Mouse (Mus musculus) cerebellum, postnatal 25 days (tissue): ENCODE measurements around the gene Dus2.
"Not testable (repeated sequence)": the region's sequence is repeated elsewhere in the genome, so short reads cannot be mapped to it uniquely, and the experiment has no call there.

Experiments
- DNase-seq, 2 experiments: peaks; one replicate each; pipeline ENCODE4 v3.0.0; 2021; ENCODE audit warnings: mixed read lengths in 2 of 2

Dus2 gene

DNA sequence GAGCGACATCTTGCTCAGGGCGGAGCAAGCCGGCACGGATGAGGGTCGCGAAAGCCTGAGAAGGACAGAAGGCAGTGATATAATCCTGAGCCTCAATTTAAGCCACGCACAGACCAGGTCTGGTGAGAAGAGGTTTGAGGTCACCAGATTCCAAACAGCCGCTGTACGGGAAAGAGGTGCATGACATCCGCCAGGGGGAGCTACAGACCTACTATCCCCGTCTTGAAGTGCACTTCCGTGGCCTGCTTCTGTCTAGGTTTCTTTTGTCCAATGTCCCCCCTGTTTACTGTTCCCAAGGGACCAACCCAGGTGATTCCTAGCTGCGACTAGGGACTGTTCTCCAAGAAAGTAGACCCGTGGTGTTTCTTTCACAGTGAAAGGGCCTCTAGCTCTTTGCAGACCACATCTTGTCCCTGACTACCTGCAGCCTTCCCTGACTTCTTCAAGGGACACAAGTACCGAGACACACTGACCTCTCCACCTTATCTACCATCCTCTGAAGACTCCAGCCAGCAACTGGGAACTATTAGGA lies at the start of gene Dus2:
Dus2 (plus strand) TSS at position 482 of the 532 bp plus-strand sequence.
- peak; percentile 82 to 90 for DNase-seq

- DNase-seq: no peak
Measured at GRCm38 (mm10) chr8:105942026-105942425, 49.1 kb upstream of the Dus2 start.

GRCm38 (mm10) chr8:105942542-105942941 lies 48.6 kb upstream of the Dus2 start:
- DNase-seq: no peak

DNA sequence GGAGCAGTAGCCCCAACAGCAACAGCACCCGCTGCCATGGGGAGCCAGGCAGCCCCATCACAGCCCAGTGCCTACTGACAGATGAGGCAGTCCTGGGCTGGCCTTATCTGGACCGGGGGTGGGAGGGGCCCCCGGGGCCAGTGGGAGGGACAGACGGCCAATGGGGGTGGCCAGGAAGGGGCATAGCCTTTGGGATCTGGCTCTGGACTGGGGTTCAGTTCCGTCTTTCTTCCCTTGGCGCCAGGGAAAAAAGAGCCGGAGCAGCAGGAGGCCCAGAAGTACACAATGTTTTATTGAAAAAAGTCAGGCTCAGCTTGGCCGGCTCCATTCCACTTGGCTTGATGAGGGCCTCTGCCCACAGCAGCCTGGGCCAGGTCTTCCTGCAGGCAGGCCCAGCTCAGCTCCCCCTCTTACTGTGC lies 47.8 kb upstream of the Dus2 start, which contains the start of gene Lcat:
Lcat (minus strand) TSS at position 62 of the 419 bp plus-strand sequence.
- peak; percentile 28 to 44 for DNase-seq

GRCm38 (mm10) chr8:105949350-105949749 lies 41.8 kb upstream of the Dus2 start:
- peak; percentile 48 to 71 for DNase-seq

- no peak for DNase-seq
Measured at GRCm38 (mm10) chr8:105951057-105951659, 40.0 kb upstream of the Dus2 start.

DNA sequence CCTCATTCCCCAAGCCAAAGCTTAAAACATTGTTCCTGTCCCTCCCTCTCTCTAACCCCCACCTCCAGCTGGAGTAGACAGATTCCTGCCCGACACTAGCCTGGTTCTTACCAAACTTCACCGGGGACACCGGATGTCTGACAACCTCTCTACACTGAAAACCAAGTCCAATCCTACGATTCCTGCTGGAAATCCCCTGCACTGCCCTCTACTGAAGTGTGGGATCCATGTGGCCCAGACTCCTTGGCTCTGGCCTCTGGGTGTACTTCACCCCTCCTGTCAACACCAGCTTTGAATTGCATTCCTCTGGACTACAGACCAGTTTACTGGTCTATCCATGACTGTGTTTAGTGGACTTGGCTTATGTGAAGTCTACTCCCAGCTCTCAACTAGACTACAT lies 34.6 kb upstream of the Dus2 start:
- DNase-seq: no peak

GRCm38 (mm10) chr8:105957813-105958212 lies 33.3 kb upstream of the Dus2 start:
- DNase-seq: no peak

- peak; percentile 90 to 94 for DNase-seq
Measured at GRCm38 (mm10) chr8:105959350-105959749, 31.8 kb upstream of the Dus2 start.

DNA sequence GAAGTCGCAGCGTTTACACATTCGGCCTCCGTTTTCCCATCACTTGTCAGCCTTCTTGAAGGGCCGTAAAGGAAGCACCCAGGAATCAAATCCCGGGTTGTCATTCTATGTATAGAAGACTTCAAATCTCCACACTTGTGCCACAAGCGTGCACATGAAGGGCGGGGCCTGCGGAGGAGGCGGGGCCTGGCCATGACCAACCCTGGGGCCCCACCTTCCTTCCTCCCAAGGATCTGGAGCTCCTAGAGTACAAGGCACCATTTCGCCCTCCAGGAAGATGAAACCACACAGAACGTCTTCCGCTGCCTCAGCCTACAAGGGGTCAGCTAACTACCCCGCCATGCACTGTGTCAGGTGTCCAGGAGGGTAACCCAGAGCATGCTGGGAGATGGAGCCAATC lies 30.0 kb upstream of the Dus2 start:
- no peak for DNase-seq

DNA sequence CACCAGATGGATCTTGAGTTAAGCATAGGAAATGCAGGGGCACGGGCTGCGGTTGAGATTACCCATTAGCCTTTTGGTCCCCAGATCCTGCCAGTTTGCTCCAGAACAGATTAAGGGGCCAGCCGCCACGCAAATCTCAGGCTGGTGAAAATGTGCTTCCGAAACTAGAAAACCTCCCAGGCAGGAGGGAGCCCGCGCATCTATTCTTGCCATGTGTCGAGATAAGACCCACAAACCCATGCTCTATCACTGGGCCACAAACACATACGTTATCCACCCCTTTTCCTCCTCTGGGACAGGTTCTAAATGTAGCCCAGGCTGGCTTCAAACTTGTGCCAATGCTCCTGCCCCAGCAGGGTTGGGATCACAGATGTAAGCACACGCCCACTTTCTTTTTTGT lies 29.6 kb upstream of the Dus2 start:
- no peak for DNase-seq

DNA sequence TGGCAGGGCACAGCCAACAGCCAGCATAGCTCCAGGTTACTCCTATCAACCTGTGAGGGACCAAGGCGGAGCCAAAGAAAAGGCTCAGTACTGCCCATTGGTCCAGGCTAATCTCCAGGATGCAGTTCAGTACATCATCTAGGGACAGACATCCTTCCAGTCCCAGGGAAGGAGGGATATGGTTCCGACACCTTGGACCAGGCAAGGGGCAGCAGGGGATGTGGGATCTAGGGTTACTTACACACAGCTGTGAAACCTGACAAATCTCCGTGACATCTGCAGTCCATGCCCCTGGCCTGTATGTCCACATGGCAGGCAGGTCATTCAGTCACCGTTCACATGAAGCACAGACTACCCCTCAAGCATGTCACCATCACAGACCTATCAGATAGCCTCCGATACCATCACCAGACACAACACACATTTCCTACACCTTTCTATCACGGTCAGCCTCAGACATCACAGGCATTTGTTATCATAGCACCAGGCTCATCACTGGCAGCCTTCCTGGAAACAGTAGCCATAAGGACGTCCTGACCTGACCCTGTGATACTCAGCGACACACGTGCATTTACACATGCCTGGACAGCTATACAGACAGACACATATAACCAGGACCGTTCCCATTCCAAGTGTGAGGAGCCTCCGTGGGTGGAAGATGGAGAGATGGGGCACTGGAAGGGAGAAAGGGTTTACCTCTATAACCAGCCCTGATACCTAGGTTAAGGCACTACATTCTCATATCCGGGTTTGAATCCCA lies 26.5 kb upstream of the Dus2 start:
- DNase-seq: no peak

DNA sequence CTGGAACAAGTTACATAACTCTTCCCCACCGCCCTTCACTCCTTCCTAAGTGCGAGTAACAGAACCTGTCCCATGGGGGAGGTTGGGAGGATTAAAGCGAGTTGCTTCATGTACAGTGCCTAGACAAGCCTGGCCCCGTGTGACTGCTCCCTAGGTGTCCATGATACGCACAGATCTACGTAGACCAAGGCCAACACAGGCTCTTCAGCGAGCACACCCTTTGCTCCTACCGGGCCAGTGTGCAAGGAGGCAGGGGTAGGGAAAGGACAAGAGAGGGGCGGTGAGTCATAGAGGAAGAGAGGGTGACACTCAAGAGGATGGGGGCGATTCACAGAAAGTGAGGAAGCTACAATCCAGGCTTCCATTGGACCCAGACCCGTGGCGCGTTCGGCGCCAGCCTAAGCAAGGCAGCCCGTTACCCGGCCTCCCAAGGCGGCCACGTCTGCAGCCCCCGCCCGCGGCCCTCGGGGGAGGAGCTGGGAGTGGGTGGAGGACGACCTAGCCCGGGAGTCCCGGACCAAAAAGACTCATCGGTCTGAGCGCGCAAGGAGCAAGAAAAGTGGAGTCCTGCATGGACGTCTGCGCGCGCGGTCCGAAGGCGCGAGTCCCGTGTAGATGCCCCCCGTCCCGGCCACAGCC lies 25.8 kb upstream of the Dus2 start:
- DNase-seq: peak in 1 of 2 experiments; percentile 32

DNA sequence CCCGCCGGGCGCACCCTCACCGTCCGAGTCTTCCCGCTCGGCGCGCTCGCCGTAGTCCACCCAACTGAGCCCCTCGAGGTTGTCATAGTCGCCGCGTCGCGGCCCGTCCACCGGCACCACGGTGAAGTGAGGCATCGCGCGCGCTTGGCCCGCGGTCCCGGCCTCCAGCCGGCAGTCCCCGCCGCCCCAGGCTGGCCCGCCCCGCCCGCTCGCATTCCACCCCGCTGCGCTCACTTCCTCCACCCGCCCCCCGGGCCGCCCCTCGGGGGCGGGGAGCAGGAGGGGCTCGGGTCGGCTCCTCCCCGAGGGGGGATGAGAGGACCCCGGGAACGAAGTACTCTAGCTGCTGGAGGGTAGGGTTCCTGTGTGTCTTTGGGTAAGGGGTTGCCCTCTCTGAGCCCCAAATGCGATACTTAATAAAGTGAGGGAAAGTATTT lies 25.2 kb upstream of the Dus2 start, which contains the start of gene Slc12a4:
Slc12a4 (minus strand) TSS at position 193 of the 437 bp plus-strand sequence.
- peak in 1 of 2 experiments; percentile 56 for DNase-seq

DNA sequence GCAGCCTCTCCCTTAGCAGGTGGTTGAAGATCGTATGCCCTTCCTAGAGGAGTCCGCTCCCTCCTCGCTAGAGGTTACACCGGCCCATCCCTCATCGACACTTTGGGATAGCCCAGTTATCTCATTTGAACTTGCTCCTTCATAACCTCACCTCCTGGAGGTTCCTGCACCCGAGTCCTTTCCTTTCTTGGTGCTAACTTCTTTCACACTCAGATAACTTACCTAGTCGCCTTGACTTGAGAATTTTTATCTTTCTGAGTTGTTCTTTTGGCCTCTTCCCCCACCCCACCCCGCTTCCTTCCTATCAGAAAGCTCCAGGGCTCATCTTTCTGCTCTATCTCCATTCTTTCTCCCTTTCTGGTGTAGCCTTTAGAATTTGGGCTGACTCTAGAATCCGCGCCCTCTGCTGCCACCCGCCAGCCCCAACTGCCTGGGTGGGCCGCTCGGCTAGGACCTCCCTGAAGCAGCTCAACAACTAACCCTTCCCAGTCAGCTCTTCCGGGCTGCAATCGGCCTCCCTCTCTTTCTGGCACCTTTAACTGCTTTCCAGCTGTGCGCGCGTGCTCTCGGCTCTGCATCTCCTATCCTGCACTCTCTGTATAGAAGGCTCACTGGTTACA lies 24.3 kb upstream of the Dus2 start:
- no peak for DNase-seq

DNA sequence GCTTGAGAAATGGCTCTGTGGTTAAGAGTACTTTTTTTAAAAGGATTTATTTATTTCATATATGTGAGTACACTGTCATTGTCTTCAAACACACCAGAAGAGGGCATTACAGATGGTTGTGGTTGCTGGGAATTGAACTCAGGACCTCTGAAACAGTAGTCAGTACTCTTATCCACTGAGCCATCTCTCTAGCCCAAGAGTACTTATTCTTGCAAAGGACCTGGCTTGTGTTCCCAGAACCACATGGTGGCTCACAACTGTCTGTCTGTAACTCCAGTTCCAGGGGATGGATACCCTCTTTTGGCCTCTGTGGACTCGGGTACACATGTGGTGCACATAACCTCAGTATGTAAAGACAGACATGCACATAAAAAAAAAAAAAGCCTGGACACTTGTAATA lies 21.8 kb upstream of the Dus2 start:
- no peak for DNase-seq

- no peak for DNase-seq
Measured at GRCm38 (mm10) chr8:105971019-105971720, 20.0 kb upstream of the Dus2 start.

DNA sequence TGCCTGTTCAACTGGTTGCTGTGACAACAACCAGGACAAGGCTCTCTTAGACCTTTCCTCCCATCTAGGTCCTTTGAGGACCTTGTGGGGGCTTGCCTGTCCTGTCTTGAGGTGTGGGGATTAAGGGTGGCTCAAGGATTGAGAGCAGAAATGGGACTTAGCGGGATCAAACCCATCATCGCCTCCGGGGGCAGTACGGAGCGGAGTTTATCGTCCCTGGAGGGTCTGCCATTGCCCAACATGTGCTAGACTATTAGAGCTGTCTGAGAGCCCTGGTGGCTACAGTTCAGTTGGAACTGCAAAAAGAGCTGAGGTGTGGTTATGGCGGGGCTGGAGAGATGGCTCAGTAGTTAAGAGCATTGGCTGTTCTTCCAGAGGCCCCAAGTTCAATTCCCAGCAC lies 15.8 kb upstream of the Dus2 start:
- DNase-seq: no peak

DNA sequence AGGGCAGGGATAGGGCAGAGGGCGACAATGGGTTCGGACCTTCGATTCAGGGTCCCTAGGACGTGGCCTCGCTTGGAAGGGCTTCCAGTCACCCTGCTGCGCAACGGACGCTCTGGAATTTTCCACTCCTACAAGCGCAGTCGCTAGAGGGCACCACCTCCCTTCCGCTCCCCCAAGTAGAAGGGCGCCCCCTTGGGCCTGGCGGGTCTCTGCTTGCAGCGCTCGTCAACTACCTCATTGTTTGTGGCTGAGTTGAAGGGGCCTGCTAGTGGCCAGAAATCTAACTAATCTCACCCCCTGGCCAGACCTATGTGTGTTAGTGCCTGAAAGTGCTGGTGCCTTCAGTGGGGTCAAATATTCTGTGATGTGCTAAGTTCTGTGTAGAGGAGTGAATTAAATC lies 11.8 kb upstream of the Dus2 start, which contains the start of gene Dpep3:
Dpep3 (minus strand) TSS at position 105 of the 400 bp plus-strand sequence.
- no peak for DNase-seq

- no peak for DNase-seq
Measured at GRCm38 (mm10) chr8:105981146-105981545, 10.0 kb upstream of the Dus2 start.

DNA sequence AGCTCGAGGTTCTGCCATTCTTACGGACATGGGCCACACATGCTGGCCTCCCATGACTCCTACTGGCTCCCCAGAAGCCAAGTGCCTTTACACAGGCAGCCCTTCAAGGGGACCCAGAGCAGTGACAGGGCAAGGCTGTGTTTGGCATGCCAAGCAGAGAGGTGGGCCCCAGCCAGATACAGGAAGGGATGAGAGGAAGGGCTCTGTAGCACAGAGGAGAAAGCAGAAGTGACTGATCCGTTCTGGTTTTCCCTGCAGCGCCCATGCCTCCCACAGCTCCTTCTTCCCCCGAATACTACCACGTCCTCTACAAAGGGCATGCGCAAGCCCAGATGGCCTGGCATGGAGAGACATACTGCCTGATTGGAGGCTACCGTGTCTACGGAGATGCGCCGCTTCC lies 7.7 kb upstream of the Dus2 start:
- not testable (repeated sequence) for DNase-seq

- DNase-seq: peak; percentile 46 to 62
Measured at GRCm38 (mm10) chr8:105988546-105988945, 2.6 kb upstream of the Dus2 start.
